Mouse (Mus musculus) CH12.LX (cell line): ENCODE data around the gene Gm765. TPM values are rescaled to one million over a fixed set of nuclear protein-coding genes. Genes with fewer than 3 reads are reported as not detected.

Experiments used
- DNase-seq: peaks from one replicate; pipeline ENCODE4 v3.0.0-alpha.2; 2013; ENCODE audit errors: extremely low read depth
- H3K27ac ChIP-seq: 2 replicates; pipeline ENCODE4 v1.5.1; 2012; ENCODE audit warnings: low read depth, mild to moderate bottlenecking, control low read depth, moderate library complexity; ENCODE audit not compliant: insufficient read depth
- H3K27me3 ChIP-seq: replicated peaks from 2 replicates; pipeline ENCODE3; 2012; ENCODE audit warnings: inconsistent platforms
- H3K36me3 ChIP-seq, 2 experiments: replicated peaks in 1 of 2; 2 replicates each; pipeline versions ENCODE3 to v1.6.1; 2012; ENCODE audit warnings: inconsistent platforms in 1 of 2, low read length in 1 of 2, mild to moderate bottlenecking in 1 of 2, mixed read lengths in 1 of 2, moderate library complexity in 1 of 2; ENCODE audit not compliant: control insufficient read depth in 1 of 2, insufficient read depth in 1 of 2
- H3K4me1 ChIP-seq, 2 experiments: 2 replicates each; pipeline ENCODE4 v1.6.1; 2012; ENCODE audit warnings: inconsistent platforms in 1 of 2, moderate library complexity in 1 of 2; ENCODE audit not compliant: insufficient read depth in 2 of 2, control insufficient read depth in 1 of 2
- H3K4me2 ChIP-seq: 2 replicates; pipeline ENCODE4 v1.6.1; 2012; ENCODE audit warnings: low read depth, mild to moderate bottlenecking, control low read depth; ENCODE audit not compliant: poor library complexity, insufficient read depth, severe bottlenecking
- H3K4me3 ChIP-seq, 3 experiments: fragments of 150-350 bp in 1 of 3; sonication (generic) in 1 of 3; replicated peaks in 1 of 3; 2 replicates each; pipeline versions ENCODE3 to v1.5.1; 2011 to 2012; ENCODE audit warnings: low read depth in 2 of 3, low read length in 2 of 3, mild to moderate bottlenecking in 2 of 3, moderate library complexity in 2 of 3, control low read depth in 1 of 3, improper control_type of control experiment in 1 of 3, inconsistent platforms in 1 of 3, mixed read lengths in 1 of 3; ENCODE audit not compliant: poor library complexity in 1 of 3
- H3K79me2 ChIP-seq: replicated peaks from 2 replicates; pipeline ENCODE4 v1.6.1; 2012; ENCODE audit warnings: mild to moderate bottlenecking, moderate library complexity; ENCODE audit not compliant: control insufficient read depth, poor library complexity, insufficient read depth, severe bottlenecking; ENCODE audit errors: extremely low read depth
- H3K9ac ChIP-seq: 2 replicates; pipeline ENCODE4 v1.6.1; 2012; ENCODE audit warnings: low read depth, mild to moderate bottlenecking, control low read depth, moderate library complexity; ENCODE audit not compliant: insufficient read depth
- H3K9me3 ChIP-seq: replicated peaks from 2 replicates; pipeline ENCODE3; 2012; ENCODE audit warnings: low read length, inconsistent platforms, mixed read lengths
- CHD1 ChIP-seq: IDR thresholded peaks from 2 replicates; pipeline ENCODE4 v1.6.1; 2012; ENCODE audit warnings: low read depth, low read length, improper control_type of control experiment, inconsistent platforms
- CHD2 ChIP-seq: IDR thresholded peaks from 2 replicates; pipeline ENCODE4 v1.6.1; 2011; ENCODE audit warnings: low read length, improper control_type of control experiment
- ELF1 ChIP-seq: IDR thresholded peaks from 2 replicates; pipeline ENCODE4 v1.6.1; 2014; ENCODE audit warnings: low read depth, mild to moderate bottlenecking, inconsistent platforms, low read length, improper control_type of control experiment
- EP300 ChIP-seq: IDR thresholded peaks from 2 replicates; pipeline ENCODE4 v1.6.1; 2011; ENCODE audit warnings: low read length, improper control_type of control experiment
- ETS1 ChIP-seq: conservative IDR thresholded peaks from 2 replicates; pipeline ENCODE4 v1.6.1; 2012; ENCODE audit warnings: low read depth, mild to moderate bottlenecking, inconsistent platforms, low read length, improper control_type of control experiment, moderate library complexity
- GABPA ChIP-seq: IDR thresholded peaks from 2 replicates; pipeline ENCODE4 v1.6.1; 2012; ENCODE audit warnings: low read depth, low read length, improper control_type of control experiment, inconsistent platforms; ENCODE audit not compliant: insufficient replicate concordance
- HCFC1 ChIP-seq: IDR thresholded peaks from 2 replicates; pipeline ENCODE4 v1.6.1; 2012; ENCODE audit warnings: low read depth, mild to moderate bottlenecking, inconsistent platforms, low read length, improper control_type of control experiment
- IRF4 ChIP-seq: IDR thresholded peaks from 2 replicates; pipeline ENCODE4 v1.6.1; 2014; ENCODE audit warnings: low read depth, mild to moderate bottlenecking, inconsistent platforms, low read length, improper control_type of control experiment
- KAT2A ChIP-seq: IDR thresholded peaks from 2 replicates; pipeline ENCODE4 v1.6.1; 2012; ENCODE audit warnings: low read length, improper control_type of control experiment, inconsistent platforms; ENCODE audit not compliant: insufficient replicate concordance
- MAX ChIP-seq: IDR thresholded peaks from 2 replicates; pipeline ENCODE4 v1.6.1; 2011; ENCODE audit warnings: low read length, improper control_type of control experiment
- MYC ChIP-seq: IDR thresholded peaks from 2 replicates; pipeline ENCODE4 v1.6.1; 2011; ENCODE audit warnings: low read depth, mild to moderate bottlenecking, improper control_type of control experiment, low read length
- NRF1 ChIP-seq: IDR thresholded peaks from 2 replicates; pipeline ENCODE4 v1.6.1; 2014; ENCODE audit warnings: low read depth, mild to moderate bottlenecking, inconsistent platforms, low read length, improper control_type of control experiment, moderate library complexity
- POLR2AphosphoS2 ChIP-seq: IDR thresholded peaks from 2 replicates; pipeline ENCODE4 v1.6.1; 2011; ENCODE audit warnings: low read depth, low read length, improper control_type of control experiment
- RCOR1 ChIP-seq: conservative IDR thresholded peaks from 2 replicates; pipeline ENCODE4 v1.6.1; 2012; ENCODE audit warnings: low read depth, mild to moderate bottlenecking, inconsistent platforms, low read length, improper control_type of control experiment
- SIN3A ChIP-seq: IDR thresholded peaks from 2 replicates; pipeline ENCODE4 v1.6.1; 2012; ENCODE audit warnings: low read length, improper control_type of control experiment, inconsistent platforms
- SMC3 ChIP-seq: IDR thresholded peaks from 2 replicates; pipeline ENCODE4 v1.6.1; 2011; ENCODE audit warnings: low read depth, low read length, improper control_type of control experiment
- USF1 ChIP-seq: IDR thresholded peaks from 2 replicates; pipeline ENCODE4 v1.6.1; 2014; ENCODE audit warnings: low read depth, mild to moderate bottlenecking, inconsistent platforms, low read length, improper control_type of control experiment
- USF2 ChIP-seq: conservative IDR thresholded peaks from 2 replicates; pipeline ENCODE4 v1.6.1; 2011; ENCODE audit warnings: low read depth, low read length, improper control_type of control experiment
- ZC3H11A ChIP-seq: IDR thresholded peaks from 2 replicates; pipeline ENCODE4 v1.6.1; 2012; ENCODE audit warnings: low read depth, mild to moderate bottlenecking, inconsistent platforms, low read length, improper control_type of control experiment
- ZMIZ1 ChIP-seq: IDR thresholded peaks from 2 replicates; pipeline ENCODE4 v1.6.1; 2012; ENCODE audit warnings: low read depth, mild to moderate bottlenecking, inconsistent platforms, low read length, improper control_type of control experiment
- dilution Hi-C: fragments of 300-500 bp; cut with MboI; formaldehyde crosslinking; loops from 2 replicates; pipeline ENCODE4 v1.14.3; 2020; ENCODE audit warnings: low sequenced_read_pairs; ENCODE audit not compliant: extremely low pct_unique_long_range_greater_than_20kb, extremely low pct_ligation_motif_present
- in situ Hi-C: fragments of 300-500 bp; cut with MboI; formaldehyde crosslinking; loops from 3 replicates; pipeline ENCODE4 v1.14.3; 2019; ENCODE audit warnings: low sequenced_read_pairs, low pct_ligation_motif_present, low pct_unique_long_range_greater_than_20kb, mixed read lengths
- polyA plus RNA-seq: library from polyadenylated mRNA; unstranded; fragments of >175 nt; gene quantifications from 2 replicates; pipeline ENCODE4 v1.2.1, GENCODE M21; 2012; ENCODE audit warnings: low read depth; ENCODE audit not compliant: insufficient read length
- total RNA-seq, 2 experiments: library from RNA; depleted of rRNA; stranded (reverse); fragments of 300-350 nt in 1 of 2; fragments of >200 nt in 1 of 2; gene quantifications; 2 replicates each; pipeline ENCODE4 v1.2.3; 2012 to 2014

Gm765 gene
- total RNA-seq (2012; rRNA removed) (not detected in 2 replicates), total RNA-seq (2014; rRNA removed) (not detected in 2 replicates), polyA plus RNA-seq (not detected in 2 replicates)

- in situ Hi-C loops = no loop called here
- no peaks in the 10 kb centered on the region for H3K79me2 ChIP-seq
- peaks cover 0 to 5% of the 10 kb centered on the region in 2 experiments; a peak in 2 of 4 replicates for H3K4me1 ChIP-seq
- DNase-seq = no peak
- H3K36me3 ChIP-seq = no peaks in the 10 kb centered on the region
- H3K9ac ChIP-seq = no peak within 1 kb of the TSS
- H3K27ac ChIP-seq = no peak within 1 kb of the TSS
- H3K4me3 ChIP-seq = no peak within 1 kb of the TSS
- dilution Hi-C loops = no loop called here
- no peak for TF ChIP-seq KAT2A
- TF ChIP-seq IRF4 = no peak
- no peak for TF ChIP-seq ELF1
- no peak for TF ChIP-seq ETS1
- TF ChIP-seq SMC3 = no peak
- TF ChIP-seq CHD2 = no peak
- no peak for TF ChIP-seq HCFC1
- H3K9me3 ChIP-seq = no peaks in the 10 kb centered on the region
- H3K27me3 ChIP-seq = no peaks in the 10 kb centered on the region
- no peak within 1 kb of the TSS for H3K4me2 ChIP-seq
These were observed at the start of gene Gm765 for GRCm38 (mm10) chr6:98342654-98343053. Gene Gm765 (minus strand): TSS chr6:98342754.

GRCm38 (mm10) chr6:98385487-98385886 is 42.9 kb upstream of the Gm765 start:
- H3K4me3 ChIP-seq = no peak overlapping the region
- H3K4me1 ChIP-seq = no peaks in the 10 kb centered on the region
- no peak overlapping the region for H3K27ac ChIP-seq
- in situ Hi-C loops (loop anchor here (25.0 kb wide), 1 partner anchor 273 kb away; no protein-coding TSS in a partner anchor), dilution Hi-C loops (no loop called here)
- no peak overlapping the region for H3K4me2 ChIP-seq
- H3K9me3 ChIP-seq = no peaks in the 10 kb centered on the region
- no peak overlapping the region for H3K9ac ChIP-seq
- DNase-seq = no peak
- H3K36me3 ChIP-seq = no peaks in the 10 kb centered on the region
- TF ChIP-seq USF2 (no peak), RCOR1 (no peak), POLR2AphosphoS2 (no peak), GABPA (no peak), MAX (no peak), MYC (no peak), ZMIZ1 (no peak), SIN3A (no peak), CHD1 (no peak), NRF1 (no peak), ZC3H11A (no peak), EP300 (no peak), USF1 (no peak)
- no peaks in the 10 kb centered on the region for H3K27me3 ChIP-seq
- H3K79me2 ChIP-seq = no peaks in the 10 kb centered on the region; the same call in 1 of the 2 replicates
